Mouse (Mus musculus): ENCODE measurements around the gene Gpn1. TPM values are rescaled to one million over a fixed set of nuclear protein-coding genes. Genes with fewer than 3 reads are reported as not detected.

The Gpn1 gene
- total and polyA plus RNA-seq, 3 experiments = 30.6 to 42.6 (median 37.3) TPM

DNA sequence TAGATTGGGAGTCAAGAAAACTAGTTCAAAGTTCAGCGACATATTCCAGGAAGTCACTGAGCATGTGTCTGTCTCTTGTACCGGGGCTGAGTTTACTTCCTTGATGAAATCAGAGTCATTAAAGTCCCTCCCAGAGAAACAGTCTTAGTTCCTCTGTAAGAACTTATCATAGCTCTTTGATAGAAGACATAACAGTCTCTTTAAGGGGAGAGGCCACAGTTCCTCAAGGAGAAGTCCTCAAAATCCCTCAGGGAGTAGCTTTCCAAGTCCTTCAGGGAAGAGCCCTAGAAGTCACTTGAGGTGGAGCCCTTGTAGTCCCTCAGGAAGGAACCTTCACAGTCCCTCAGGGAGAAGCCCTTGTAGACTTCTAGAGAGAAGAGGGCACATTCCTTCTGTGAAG lies 43.2 kb upstream of the Gpn1 start:
- Histone ChIP-seq H3K4me1 (ENCODE audit: control insufficient read depth in 1 of 2, insufficient read depth in 2 of 2) (peaks cover 3 to 18% of the 10 kb centered on the region in 2 experiments; a peak in 2 of 4 replicates), H3K27ac (ENCODE audit: insufficient read depth, low read depth) (no peak overlapping the region), H3K27me3 (replicated peaks) (peaks cover 12% of the 10 kb centered on the region), H3K4me2 (ENCODE audit: insufficient read depth, low read depth, poor library complexity, severe bottlenecking) (0 out of 2 replicates have a peak overlapping the region, but pooled peaks have one; percentile 38), H3K9me3 (replicated peaks; ENCODE audit: low read length) (no peaks in the 10 kb centered on the region), H3K4me3 (replicated peaks in 1 of 3; ENCODE audit: low read depth in 2 of 3, low read length in 2 of 3, poor library complexity in 1 of 3) (no peak overlapping the region), H3K36me3 (replicated peaks in 1 of 2; ENCODE audit: control insufficient read depth in 1 of 2, insufficient read depth in 1 of 2, low read length in 1 of 2) (no peaks in the 10 kb centered on the region), H3K79me2 (replicated peaks; ENCODE audit: control insufficient read depth, extremely low read depth, insufficient read depth, poor library complexity, severe bottlenecking) (peaks cover 18% of the 10 kb centered on the region), H3K9ac (ENCODE audit: insufficient read depth, low read depth) (no peak overlapping the region)
- no peak for TF ChIP-seq MAX (IDR thresholded peaks at IDR 0.05; ENCODE audit: low read length)
- no peak for TF ChIP-seq RCOR1 (conservative IDR thresholded peaks at IDR 0.05; ENCODE audit: low read depth, low read length)
- TF ChIP-seq ELF1 (IDR thresholded peaks at IDR 0.05; ENCODE audit: low read depth, low read length) = 0 out of 2 replicates have a peak, but pooled peaks have one; percentile 16
- TF ChIP-seq JUN (IDR thresholded peaks at IDR 0.05; ENCODE audit: insufficient read depth, low read depth, low read length) = no peak
- TF ChIP-seq USF2 (conservative IDR thresholded peaks at IDR 0.05; ENCODE audit: low read depth, low read length) = no peak
- TF ChIP-seq MXI1 (IDR thresholded peaks at IDR 0.05; ENCODE audit: low read depth, low read length) = no peak
- TF ChIP-seq NELFE (IDR thresholded peaks at IDR 0.05; ENCODE audit: low read depth, low read length) = no peak
- dilution Hi-C loops (cut with MboI; ENCODE audit: extremely low pct_ligation_motif_present, extremely low pct_unique_long_range_greater_than_20kb, low sequenced_read_pairs) = no loop called here
- DNase-seq (ENCODE audit: extremely low read depth) = peak; percentile 17
- in situ Hi-C loops (cut with MboI; ENCODE audit: low pct_ligation_motif_present, low pct_unique_long_range_greater_than_20kb, low sequenced_read_pairs) = no loop called here

DNA sequence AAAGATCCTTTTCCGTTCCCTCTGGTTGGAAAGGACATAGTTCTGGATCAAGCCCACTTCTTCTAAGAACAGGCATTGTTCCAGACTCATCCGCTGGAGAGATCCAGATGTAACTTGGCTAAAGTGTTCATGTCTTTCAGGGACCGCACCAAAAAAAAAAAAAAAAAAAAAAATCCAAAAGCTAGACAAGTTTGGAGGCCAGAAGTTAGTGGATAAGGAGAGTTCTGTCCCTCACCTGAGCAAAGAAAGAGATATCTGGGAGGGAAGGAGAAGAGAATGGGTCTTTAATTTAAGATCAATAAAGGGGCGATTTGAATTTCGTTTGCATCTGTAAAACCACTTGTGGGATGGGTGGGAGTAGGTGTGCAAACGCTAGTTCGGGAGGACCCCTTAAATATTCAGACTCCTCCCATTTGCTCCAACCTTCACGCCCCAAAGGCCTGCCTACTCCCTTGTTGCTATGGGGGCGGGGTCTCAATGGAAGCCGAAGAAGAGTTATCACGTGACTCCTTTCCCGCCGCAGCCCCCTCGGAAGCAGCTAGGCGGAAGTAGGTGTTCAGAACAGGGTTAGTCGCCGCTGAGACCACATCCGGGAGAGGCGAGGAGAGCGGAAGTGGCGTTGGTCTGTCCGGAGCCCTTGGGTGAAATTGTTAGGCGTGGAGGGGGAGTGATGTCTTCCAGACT lies 42.5 kb upstream of the Gpn1 start, which contains the start of gene Zfp512:
Zfp512 (plus strand) TSS at position 554 of the 684 bp plus-strand sequence.
- H3K4me2 ChIP-seq (ENCODE audit: insufficient read depth, low read depth, poor library complexity, severe bottlenecking) = peak within 1 kb of the TSS; percentile 92
- H3K4me1 ChIP-seq (ENCODE audit: control insufficient read depth in 1 of 2, insufficient read depth in 2 of 2) = peaks cover 3 to 18% of the 10 kb centered on the region in 2 experiments; a peak in 2 of 4 replicates
- H3K9ac ChIP-seq (ENCODE audit: insufficient read depth, low read depth) = peak within 1 kb of the TSS; percentile 94
- H3K27ac ChIP-seq (ENCODE audit: insufficient read depth, low read depth) = no peak within 1 kb of the TSS
- no peaks in the 10 kb centered on the region for H3K9me3 ChIP-seq (replicated peaks; ENCODE audit: low read length)
- in situ Hi-C loops (cut with MboI; ENCODE audit: low pct_ligation_motif_present, low pct_unique_long_range_greater_than_20kb, low sequenced_read_pairs) = no loop called here
- peaks cover 6% of the 10 kb centered on the region for H3K27me3 ChIP-seq (replicated peaks)
- H3K79me2 ChIP-seq (replicated peaks; ENCODE audit: control insufficient read depth, extremely low read depth, insufficient read depth, poor library complexity, severe bottlenecking) = peaks cover 18% of the 10 kb centered on the region
- dilution Hi-C loops (cut with MboI; ENCODE audit: extremely low pct_ligation_motif_present, extremely low pct_unique_long_range_greater_than_20kb, low sequenced_read_pairs) = no loop called here
- DNase-seq (ENCODE audit: extremely low read depth) = peak; percentile 98
- H3K4me3 ChIP-seq (replicated peaks in 1 of 3; ENCODE audit: low read depth in 2 of 3, low read length in 2 of 3, poor library complexity in 1 of 3) = peak within 1 kb of the TSS; percentile 53 to 79 (median 78)
- H3K36me3 ChIP-seq (replicated peaks in 1 of 2; ENCODE audit: control insufficient read depth in 1 of 2, insufficient read depth in 1 of 2, low read length in 1 of 2) = no peaks in the 10 kb centered on the region
- TF ChIP-seq PAX5 (IDR thresholded peaks at IDR 0.05; ENCODE audit: low read length) = no peak
- no peak for TF ChIP-seq JUN (IDR thresholded peaks at IDR 0.05; ENCODE audit: insufficient read depth, low read depth, low read length)
- no peak for TF ChIP-seq SMC3 (IDR thresholded peaks at IDR 0.05; ENCODE audit: low read depth, low read length)
- no peak for TF ChIP-seq JUND (conservative IDR thresholded peaks at IDR 0.05; ENCODE audit: low read depth, low read length)
- no peak for TF ChIP-seq MAFK (IDR thresholded peaks at IDR 0.05; ENCODE audit: insufficient replicate concordance, low read length)
- TF ChIP-seq KAT2A (IDR thresholded peaks at IDR 0.05; ENCODE audit: insufficient replicate concordance, low read length) = peak; percentile 82; the same call in 1 of the 2 replicates
- peak; percentile 77; the same call in 1 of the 2 replicates for TF ChIP-seq POLR2AphosphoS2 (IDR thresholded peaks at IDR 0.05; ENCODE audit: low read depth, low read length)
- no peak for TF ChIP-seq ZC3H11A (IDR thresholded peaks at IDR 0.05; ENCODE audit: low read depth, low read length)
- TF ChIP-seq RAD21 (IDR thresholded peaks at IDR 0.05; ENCODE audit: low read depth, low read length) = no peak
- TF ChIP-seq ETS1 (conservative IDR thresholded peaks at IDR 0.05; ENCODE audit: low read depth, low read length) = peak; percentile 49
- peak; percentile 73 for TF ChIP-seq SIN3A (IDR thresholded peaks at IDR 0.05; ENCODE audit: low read length)
- peak; percentile 77; the same call in 1 of the 2 replicates for TF ChIP-seq MEF2A (IDR thresholded peaks at IDR 0.05; ENCODE audit: borderline replicate concordance, low read depth, low read length)
- no peak for TF ChIP-seq CTCF (conservative IDR thresholded peaks at IDR 0.05 in 1 of 2, IDR thresholded peaks at IDR 0.05 in 1 of 2; ENCODE audit: low read depth in 2 of 2, low read length in 2 of 2)
- peak; percentile 94 for TF ChIP-seq BHLHE40 (IDR thresholded peaks at IDR 0.05; ENCODE audit: low read depth, low read length)
- no peak; the same call in 1 of the 2 replicates for TF ChIP-seq RCOR1 (conservative IDR thresholded peaks at IDR 0.05; ENCODE audit: low read depth, low read length)
- peak; percentile 96 for TF ChIP-seq USF2 (conservative IDR thresholded peaks at IDR 0.05; ENCODE audit: low read depth, low read length)
- TF ChIP-seq TCF12 (IDR thresholded peaks at IDR 0.05; ENCODE audit: low read depth, low read length) = peak; percentile 100
- TF ChIP-seq NRF1 (IDR thresholded peaks at IDR 0.05; ENCODE audit: low read depth, low read length) = peak; percentile 46; the same call in 1 of the 2 replicates
- peak; percentile 81 for TF ChIP-seq POLR2A (IDR thresholded peaks at IDR 0.05; ENCODE audit: low read depth, low read length)
- peak; percentile 83 for TF ChIP-seq HCFC1 (IDR thresholded peaks at IDR 0.05; ENCODE audit: low read depth, low read length)
- TF ChIP-seq ZKSCAN1 (IDR thresholded peaks at IDR 0.05; ENCODE audit: borderline replicate concordance, low read depth, low read length) = no peak
- TF ChIP-seq ELF1 (IDR thresholded peaks at IDR 0.05; ENCODE audit: low read depth, low read length) = peak; percentile 97
- peak; percentile 68; the same call in 1 of the 2 replicates for TF ChIP-seq ZNF384 (IDR thresholded peaks at IDR 0.05; ENCODE audit: low read depth, low read length)
- peak; percentile 87 for TF ChIP-seq MAZ (IDR thresholded peaks at IDR 0.05; ENCODE audit: low read depth, low read length)
- peak; percentile 56; the same call in 1 of the 2 replicates for TF ChIP-seq ZMIZ1 (IDR thresholded peaks at IDR 0.05; ENCODE audit: low read depth, low read length)
- peak; percentile 48; the same call in 1 of the 2 replicates for TF ChIP-seq MYC (IDR thresholded peaks at IDR 0.05; ENCODE audit: low read depth, low read length)
- TF ChIP-seq GABPA (IDR thresholded peaks at IDR 0.05; ENCODE audit: insufficient replicate concordance, low read depth, low read length) = no peak

All from CH12.LX (cell line).